Mouse (Mus musculus): ENCODE data around the gene Ssbp2. TPM values are rescaled to one million over a fixed set of nuclear protein-coding genes. Genes with fewer than 3 reads are reported as not detected.

The Ssbp2 gene
- polyA plus RNA-seq, 1 experiment from 2014 or later, result 21.6 TPM

DNA sequence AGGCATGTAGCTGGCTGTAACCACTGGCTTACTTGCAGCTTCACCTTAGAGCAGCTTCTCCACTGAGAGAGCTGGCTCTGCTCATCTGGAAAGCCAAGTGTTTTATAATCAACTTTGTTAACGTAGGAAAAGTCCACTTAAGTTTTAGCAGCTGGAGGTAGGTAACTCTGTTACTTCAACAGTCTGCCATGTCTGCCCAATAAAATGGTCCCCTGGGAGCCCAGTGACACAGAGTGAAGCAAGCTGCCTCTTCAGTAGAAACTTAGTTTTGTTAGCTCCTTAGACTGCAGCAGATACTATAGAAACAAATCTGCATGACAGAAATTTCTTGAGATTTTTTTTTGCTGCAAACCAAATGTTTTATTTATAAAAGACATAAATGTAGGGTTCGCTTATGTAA, 202.7 kb downstream of the Ssbp2 start:
- no peak for DNase-seq
- Histone ChIP-seq H3K27me3 (ENCODE audit: insufficient read depth, low read length) (no peaks in the 10 kb centered on the region), H3K4me3 (ENCODE audit: low read depth, low read length) (no peak overlapping the region), H3K9ac (replicated peaks) (no peak overlapping the region), H3K36me3 (replicated peaks; ENCODE audit: insufficient read depth, low read length) (no peaks in the 10 kb centered on the region), H3K4me2 (ENCODE audit: low read depth, low read length) (no peak overlapping the region), H3K9me3 (ENCODE audit: low read length) (no peaks in the 10 kb centered on the region), H3K27ac (ENCODE audit: low read depth) (no peak overlapping the region), H3K4me1 (ENCODE audit: insufficient read depth) (no peaks in the 10 kb centered on the region)
- 80% methylated on average over 2 of the region's 2 CpGs for WGBS (ENCODE audit: insufficient replicate concordance)
- ATAC-seq, result no peak
- TF ChIP-seq EP300 (IDR thresholded peaks at IDR 0.05; ENCODE audit: low read depth) (no peak), CTCF (IDR thresholded peaks at IDR 0.05; ENCODE audit: low read depth) (no peak)

GRCm38 (mm10) chr13:91673241-91673640, 213.2 kb downstream of the Ssbp2 start:
- TF ChIP-seq EP300 (IDR thresholded peaks at IDR 0.05; ENCODE audit: low read depth) (no peak), CTCF (IDR thresholded peaks at IDR 0.05; ENCODE audit: low read depth) (peak; percentile 30)
- H3K4me3 ChIP-seq (ENCODE audit: low read depth, low read length), result no peak overlapping the region
- no peak for DNase-seq
- WGBS (ENCODE audit: insufficient replicate concordance), result 69% methylated on average over 3 of the region's 3 CpGs
- H3K9me3 ChIP-seq (ENCODE audit: low read length), result no peaks in the 10 kb centered on the region
- no peak overlapping the region for H3K4me2 ChIP-seq (ENCODE audit: low read depth, low read length)
- no peak for ATAC-seq
- no peaks in the 10 kb centered on the region for H3K27me3 ChIP-seq (ENCODE audit: insufficient read depth, low read length)
- no peaks in the 10 kb centered on the region for H3K36me3 ChIP-seq (replicated peaks; ENCODE audit: insufficient read depth, low read length)
- H3K27ac ChIP-seq (ENCODE audit: low read depth), result no peak overlapping the region
- H3K9ac ChIP-seq (replicated peaks), result no peak overlapping the region
- H3K4me1 ChIP-seq (ENCODE audit: insufficient read depth), result no peaks in the 10 kb centered on the region

DNA sequence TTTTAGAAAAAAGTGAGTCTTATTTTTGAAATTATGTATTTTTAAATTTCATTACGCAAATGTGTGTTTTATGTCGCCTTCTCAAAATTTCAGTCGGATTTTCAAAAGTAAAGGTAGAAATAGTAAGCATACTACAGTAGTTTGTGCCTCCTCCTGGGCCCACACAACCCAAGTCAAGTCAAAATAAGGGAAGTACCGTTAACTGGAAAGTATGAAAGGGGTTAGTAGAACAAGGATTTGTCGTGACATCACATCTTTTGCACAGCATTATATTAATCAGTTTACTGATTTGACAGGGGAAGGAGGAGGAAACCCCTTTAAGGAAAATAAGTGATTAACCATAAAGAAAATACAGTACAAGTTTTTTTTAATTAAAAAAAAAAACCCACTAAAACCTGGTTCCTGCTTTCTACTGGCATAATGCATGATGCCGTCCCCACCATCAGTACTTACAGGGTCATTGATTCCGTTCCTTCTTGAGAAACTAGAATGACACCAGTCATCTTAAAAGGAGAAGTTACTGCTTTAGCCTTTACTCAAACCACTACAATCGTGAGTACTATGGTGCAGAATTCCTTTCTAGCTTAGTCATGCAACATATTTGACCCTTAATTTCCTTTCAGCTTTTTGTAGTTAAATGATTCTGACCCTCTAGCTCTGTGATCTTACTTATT, 220.8 kb downstream of the Ssbp2 start:
- no peaks in the 10 kb centered on the region for H3K4me1 ChIP-seq (ENCODE audit: insufficient read depth)
- 69% methylated on average over 8 of the region's 8 CpGs for WGBS (ENCODE audit: insufficient replicate concordance)
- no peak for TF ChIP-seq EP300 (IDR thresholded peaks at IDR 0.05; ENCODE audit: low read depth)
- TF ChIP-seq CTCF (IDR thresholded peaks at IDR 0.05; ENCODE audit: low read depth), result no peak
- H3K9ac ChIP-seq (replicated peaks), result no peak overlapping the region
- no peaks in the 10 kb centered on the region for H3K9me3 ChIP-seq (ENCODE audit: low read length)
- no peaks in the 10 kb centered on the region for H3K27me3 ChIP-seq (ENCODE audit: insufficient read depth, low read length)
- H3K27ac ChIP-seq (ENCODE audit: low read depth), result 0 out of 2 replicates have a peak overlapping the region, but pooled peaks have one; percentile 22
- H3K4me3 ChIP-seq (ENCODE audit: low read depth, low read length), result no peak overlapping the region
- no peaks in the 10 kb centered on the region for H3K36me3 ChIP-seq (replicated peaks; ENCODE audit: insufficient read depth, low read length)
- ATAC-seq (no peak), DNase-seq (no peak)
- H3K4me2 ChIP-seq (ENCODE audit: low read depth, low read length), result no peak overlapping the region

GRCm38 (mm10) chr13:91681474-91681873, 221.4 kb downstream of the Ssbp2 start:
- no peak overlapping the region for H3K27ac ChIP-seq (ENCODE audit: low read depth)
- no peaks in the 10 kb centered on the region for H3K9me3 ChIP-seq (ENCODE audit: low read length)
- ATAC-seq (no peak), DNase-seq (no peak)
- H3K4me2 ChIP-seq (ENCODE audit: low read depth, low read length), result no peak overlapping the region
- H3K4me3 ChIP-seq (ENCODE audit: low read depth, low read length), result no peak overlapping the region
- 89% methylated on average over 3 of the region's 3 CpGs for WGBS (ENCODE audit: insufficient replicate concordance)
- H3K27me3 ChIP-seq (ENCODE audit: insufficient read depth, low read length), result no peaks in the 10 kb centered on the region
- no peaks in the 10 kb centered on the region for H3K4me1 ChIP-seq (ENCODE audit: insufficient read depth)
- no peak for TF ChIP-seq EP300 (IDR thresholded peaks at IDR 0.05; ENCODE audit: low read depth)
- TF ChIP-seq CTCF (IDR thresholded peaks at IDR 0.05; ENCODE audit: low read depth), result no peak
- no peaks in the 10 kb centered on the region for H3K36me3 ChIP-seq (replicated peaks; ENCODE audit: insufficient read depth, low read length)
- no peak overlapping the region for H3K9ac ChIP-seq (replicated peaks)

DNA sequence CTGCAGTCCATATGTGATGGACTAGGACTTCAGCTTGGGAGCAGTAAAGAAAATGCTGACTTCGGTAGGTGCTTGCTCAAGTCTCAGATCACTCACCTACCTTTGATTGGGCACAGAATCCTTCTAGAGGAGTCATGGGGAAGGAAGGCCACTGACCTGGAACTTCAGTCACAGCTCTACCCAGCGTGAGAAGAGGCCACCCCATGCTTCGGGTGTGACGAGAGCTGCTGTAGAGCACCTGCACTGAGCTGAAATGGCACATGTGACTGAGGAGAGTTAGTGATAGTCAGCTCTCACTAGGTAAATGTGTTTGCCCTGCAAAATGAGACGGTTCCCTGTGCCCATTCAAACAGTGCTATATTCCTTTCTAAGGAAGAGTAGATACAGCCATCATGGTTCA, 230.0 kb downstream of the Ssbp2 start:
- Histone ChIP-seq H3K9me3 (ENCODE audit: low read length) (no peaks in the 10 kb centered on the region), H3K4me3 (ENCODE audit: low read depth, low read length) (no peak overlapping the region), H3K27ac (ENCODE audit: low read depth) (no peak overlapping the region), H3K4me1 (ENCODE audit: insufficient read depth) (no peaks in the 10 kb centered on the region), H3K36me3 (replicated peaks; ENCODE audit: insufficient read depth, low read length) (0 out of 2 replicates have a peak, but pooled peaks cover 4% of the 10 kb centered on the region), H3K9ac (replicated peaks) (no peak overlapping the region), H3K27me3 (ENCODE audit: insufficient read depth, low read length) (no peaks in the 10 kb centered on the region), H3K4me2 (ENCODE audit: low read depth, low read length) (no peak overlapping the region)
- WGBS (ENCODE audit: insufficient replicate concordance), result 81% methylated on average over 5 of the region's 5 CpGs
- no peak for ATAC-seq
- no peak for DNase-seq
- no peak for TF ChIP-seq CTCF (IDR thresholded peaks at IDR 0.05; ENCODE audit: low read depth)
- TF ChIP-seq EP300 (IDR thresholded peaks at IDR 0.05; ENCODE audit: low read depth), result no peak

GRCm38 (mm10) chr13:91693615-91694014, 233.5 kb downstream of the Ssbp2 start:
- Histone ChIP-seq H3K27ac (ENCODE audit: low read depth) (no peak overlapping the region), H3K36me3 (replicated peaks; ENCODE audit: insufficient read depth, low read length) (0 out of 2 replicates have a peak, but pooled peaks cover 4% of the 10 kb centered on the region), H3K9ac (replicated peaks) (no peak overlapping the region), H3K4me1 (ENCODE audit: insufficient read depth) (no peaks in the 10 kb centered on the region), H3K27me3 (ENCODE audit: insufficient read depth, low read length) (no peaks in the 10 kb centered on the region), H3K9me3 (ENCODE audit: low read length) (no peaks in the 10 kb centered on the region), H3K4me3 (ENCODE audit: low read depth, low read length) (no peak overlapping the region), H3K4me2 (ENCODE audit: low read depth, low read length) (no peak overlapping the region)
- TF ChIP-seq CTCF (IDR thresholded peaks at IDR 0.05; ENCODE audit: low read depth) (no peak), EP300 (IDR thresholded peaks at IDR 0.05; ENCODE audit: low read depth) (no peak)
- 77% methylated on average over 7 of the region's 7 CpGs for WGBS (ENCODE audit: insufficient replicate concordance)
- ATAC-seq (no peak), DNase-seq (no peak)
